Mouse (Mus musculus) neural tube, embryonic 11.5 days (tissue): ENCODE measurements around the gene Trpt1. TPM values are rescaled to one million over a fixed set of nuclear protein-coding genes. Genes with fewer than 3 reads are reported as not detected.
A peak's percentile ranks its signal among the peaks of the same experiment; 100 is the strongest.

Experiments used
- ATAC-seq: fragments of 200-750 bp; cut with Nextera tagmentation; 2 replicates; pipeline ENCODE4 v1.8.0; 2017; ENCODE audit warnings: moderate number of reproducible peaks, mild to moderate bottlenecking, moderate TSS enrichment, moderate library complexity; ENCODE audit not compliant: insufficient read depth, low FRiP score, low TSS enrichment
- DNase-seq: peaks from one replicate; pipeline ENCODE4 v3.0.0-alpha.2; 2015; ENCODE audit warnings: low spot score
- H3K27ac ChIP-seq: fragments of 300-500 bp; sonication (generic); 2 replicates; pipeline ENCODE4 v1.5.1; 2014; ENCODE audit warnings: low read depth, mild to moderate bottlenecking, low read length
- H3K27me3 ChIP-seq: fragments of 300-500 bp; sonication (generic); 2 replicates; pipeline ENCODE4 v1.6.1; 2014; ENCODE audit warnings: mild to moderate bottlenecking, low read length, mixed read lengths; ENCODE audit not compliant: control insufficient read depth, insufficient read depth
- H3K36me3 ChIP-seq: fragments of 300-500 bp; sonication (generic); 2 replicates; pipeline ENCODE4 v1.6.1; 2014; ENCODE audit warnings: mild to moderate bottlenecking, low read length, moderate library complexity, mixed read lengths; ENCODE audit not compliant: control insufficient read depth, insufficient read depth
- H3K4me1 ChIP-seq: fragments of 300-500 bp; sonication (generic); 2 replicates; pipeline ENCODE4 v1.6.1; 2014; ENCODE audit warnings: low read length, mixed read lengths; ENCODE audit not compliant: control insufficient read depth, insufficient read depth
- H3K4me2 ChIP-seq: fragments of 300-500 bp; sonication (generic); 2 replicates; pipeline ENCODE4 v1.6.1; 2014; ENCODE audit warnings: low read depth, mild to moderate bottlenecking, moderate library complexity
- H3K4me3 ChIP-seq: fragments of 300-500 bp; sonication (generic); 2 replicates; pipeline ENCODE4 v1.5.1; 2014; ENCODE audit warnings: low read depth, low read length
- H3K9ac ChIP-seq: fragments of 300-500 bp; sonication (generic); 2 replicates; pipeline ENCODE4 v1.6.1; 2014; ENCODE audit warnings: mild to moderate bottlenecking, low read length
- H3K9me3 ChIP-seq: fragments of 300-500 bp; sonication (generic); 2 replicates; pipeline ENCODE4 v1.6.1; 2016; ENCODE audit warnings: low read length; ENCODE audit not compliant: control insufficient read depth
- WGBS: fragments of 180-500 bp; shearing (Covaris S2); extraction: QIAGEN DNeasy Blood & Tissue Kit; methylation state at CpG from one replicate; pipeline ENCODE4 v1.1.7; 2014; 5-methylcytosine and 5-hydroxymethylcytosine counted together
- polyA plus RNA-seq: library from polyadenylated mRNA; unstranded; fragments of >200 nt; fragmentation: Nextera tagmentation; extraction: Ambion mirVana; gene quantifications from 2 replicates; pipeline ENCODE4 v1.2.1, GENCODE M21; 2014

Trpt1 gene
- polyA plus RNA-seq, 1 experiment from 2014 or later: 9.7 TPM

DNA sequence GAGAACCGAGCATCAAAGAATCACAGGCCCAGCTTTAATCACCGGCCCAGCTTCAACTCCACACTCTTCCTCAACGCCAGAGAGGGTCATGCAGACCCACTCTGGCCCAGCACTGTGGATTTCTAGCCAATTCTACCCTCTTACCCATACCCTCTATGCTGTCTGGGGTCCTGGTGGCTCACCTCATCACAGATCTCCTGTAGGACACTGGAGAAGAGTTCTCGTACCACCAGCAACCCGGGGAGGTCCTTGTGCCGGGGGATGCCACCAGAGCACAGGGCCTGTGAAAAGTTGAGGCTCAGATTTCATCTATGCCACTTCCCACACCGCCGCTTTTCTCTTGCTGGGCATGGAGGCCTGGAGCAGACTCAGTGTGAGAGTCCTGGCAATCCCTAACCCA lies 1.4 kb upstream of the Trpt1 start:
- H3K27ac ChIP-seq: no peak overlapping the region
- ATAC-seq (no peak), DNase-seq (no peak)
- 85% methylated on average over 8 of the region's 8 CpGs for WGBS
- H3K4me1 ChIP-seq: peaks cover 22% of the 10 kb centered on the region
- H3K9me3 ChIP-seq: no peaks in the 10 kb centered on the region
- H3K4me2 ChIP-seq: no peak overlapping the region
- H3K27me3 ChIP-seq: no peaks in the 10 kb centered on the region
- H3K4me3 ChIP-seq: no peak overlapping the region
- H3K36me3 ChIP-seq: peaks cover 4% of the 10 kb centered on the region; the same call in 1 of the 2 replicates
- no peak overlapping the region for H3K9ac ChIP-seq

- Histone ChIP-seq H3K4me3 (peak overlapping the region; percentile 41), H3K27ac (no peak overlapping the region), H3K9me3 (no peaks in the 10 kb centered on the region), H3K4me2 (peak overlapping the region; percentile 76), H3K36me3 (peaks cover 4% of the 10 kb centered on the region; the same call in 1 of the 2 replicates), H3K9ac (peak overlapping the region; percentile 53), H3K4me1 (peaks cover 22% of the 10 kb centered on the region), H3K27me3 (no peaks in the 10 kb centered on the region)
- ATAC-seq: no peak
- no peak for DNase-seq
- 47% methylated on average over 21 of the region's 21 CpGs for WGBS
Measured at GRCm38 (mm10) chr19:6995255-6995991, 508 bp upstream of the Trpt1 start.

DNA sequence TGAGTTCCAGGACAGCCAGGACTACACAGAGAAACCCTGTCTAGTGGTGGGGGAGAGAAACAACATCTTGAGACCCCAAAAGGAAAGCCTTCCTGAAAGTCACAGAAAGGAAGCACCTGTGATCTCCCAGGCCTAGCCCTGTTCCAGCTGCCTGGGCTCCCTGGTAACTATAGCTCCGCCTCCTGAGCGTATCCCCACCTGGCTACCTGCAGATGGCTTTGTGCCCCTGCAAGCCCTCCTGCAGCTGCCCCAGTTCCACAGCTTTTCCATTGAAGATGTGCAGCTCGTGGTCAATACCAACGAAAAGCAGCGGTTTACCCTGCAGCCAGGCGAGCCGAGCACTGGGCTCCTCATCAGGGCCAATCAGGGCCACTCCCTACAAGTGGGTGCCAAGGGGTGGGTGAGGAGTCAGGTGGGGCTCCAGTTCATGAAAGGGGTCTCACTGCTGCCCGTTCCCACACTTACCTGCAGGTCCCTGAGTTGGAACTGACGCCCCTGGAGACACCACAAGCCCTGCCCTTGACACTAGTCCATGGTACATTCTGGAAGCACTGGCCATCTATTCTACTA lies 1.9 kb downstream of the Trpt1 start:
- no peaks in the 10 kb centered on the region for H3K9me3 ChIP-seq
- peaks cover 4% of the 10 kb centered on the region; the same call in 1 of the 2 replicates for H3K36me3 ChIP-seq
- H3K27me3 ChIP-seq: no peaks in the 10 kb centered on the region
- H3K4me3 ChIP-seq: no peak overlapping the region
- H3K4me2 ChIP-seq: no peak overlapping the region
- ATAC-seq (no peak), DNase-seq (no peak)
- no peak overlapping the region for H3K9ac ChIP-seq
- 80% methylated on average over 9 of the region's 9 CpGs for WGBS
- H3K27ac ChIP-seq: no peak overlapping the region
- peaks cover 19% of the 10 kb centered on the region for H3K4me1 ChIP-seq

GRCm38 (mm10) chr19:6999360-7000063 lies 3.6 kb downstream of the Trpt1 start:
- ATAC-seq: no peak
- H3K27me3 ChIP-seq: no peaks in the 10 kb centered on the region

GRCm38 (mm10) chr19:7006892-7007593 lies 11.1 kb downstream of the Trpt1 start:
- Histone ChIP-seq H3K9ac (no peak overlapping the region), H3K27ac (no peak overlapping the region), H3K4me1 (no peaks in the 10 kb centered on the region), H3K4me3 (no peak overlapping the region), H3K4me2 (no peak overlapping the region), H3K36me3 (no peaks in the 10 kb centered on the region), H3K9me3 (no peaks in the 10 kb centered on the region), H3K27me3 (no peaks in the 10 kb centered on the region)
- WGBS: 86% methylated on average over 9 of the region's 9 CpGs
- no peak for ATAC-seq
- no peak for DNase-seq

More at GRCm38 (mm10) chr19:6999360-7000063, 3.6 kb downstream of the Trpt1 start:
- Histone ChIP-seq H3K9me3 (no peaks in the 10 kb centered on the region), H3K4me3 (no peak overlapping the region), H3K27ac (no peak overlapping the region), H3K9ac (no peak overlapping the region), H3K36me3 (peaks cover 4% of the 10 kb centered on the region; the same call in 1 of the 2 replicates), H3K4me2 (no peak overlapping the region), H3K4me1 (peaks cover 16% of the 10 kb centered on the region)
- DNase-seq: no peak
- 94% methylated on average over 19 of the region's 19 CpGs for WGBS

- no peaks in the 10 kb centered on the region for H3K9me3 ChIP-seq
- H3K27me3 ChIP-seq: no peaks in the 10 kb centered on the region
- WGBS: 65% methylated on average over 4 of the region's 4 CpGs
- no peaks in the 10 kb centered on the region for H3K4me1 ChIP-seq
- ATAC-seq: no peak
- H3K27ac ChIP-seq: no peak overlapping the region
- H3K4me2 ChIP-seq: no peak overlapping the region
- H3K9ac ChIP-seq: no peak overlapping the region
- H3K4me3 ChIP-seq: no peak overlapping the region
- DNase-seq: no peak
- H3K36me3 ChIP-seq: peaks cover 2% of the 10 kb centered on the region
Measured at GRCm38 (mm10) chr19:7012426-7012825, 16.5 kb downstream of the Trpt1 start.

GRCm38 (mm10) chr19:7013984-7014383 lies 18.1 kb downstream of the Trpt1 start:
- Histone ChIP-seq H3K4me1 (no peaks in the 10 kb centered on the region), H3K4me3 (no peak overlapping the region), H3K36me3 (peaks cover 4% of the 10 kb centered on the region), H3K27ac (no peak overlapping the region), H3K9ac (no peak overlapping the region), H3K4me2 (no peak overlapping the region), H3K27me3 (no peaks in the 10 kb centered on the region), H3K9me3 (no peaks in the 10 kb centered on the region)
- no peak for DNase-seq
- no peak for ATAC-seq
- 85% methylated on average over 9 of the region's 9 CpGs for WGBS

- H3K27me3 ChIP-seq: no peaks in the 10 kb centered on the region
- ATAC-seq: no peak
- no peak overlapping the region for H3K4me3 ChIP-seq
- H3K9me3 ChIP-seq: no peaks in the 10 kb centered on the region
- 90% methylated on average over 20 of the region's 20 CpGs for WGBS
- H3K27ac ChIP-seq: no peak overlapping the region
- no peaks in the 10 kb centered on the region for H3K4me1 ChIP-seq
- H3K9ac ChIP-seq: no peak overlapping the region
- H3K36me3 ChIP-seq: peaks cover 5% of the 10 kb centered on the region
- DNase-seq: no peak
- H3K4me2 ChIP-seq: no peak overlapping the region
Measured at GRCm38 (mm10) chr19:7014481-7015135, 18.7 kb downstream of the Trpt1 start.
